Mouse (Mus musculus): Measurements from ENCODE around the gene Wwox.

Wwox gene

DNA sequence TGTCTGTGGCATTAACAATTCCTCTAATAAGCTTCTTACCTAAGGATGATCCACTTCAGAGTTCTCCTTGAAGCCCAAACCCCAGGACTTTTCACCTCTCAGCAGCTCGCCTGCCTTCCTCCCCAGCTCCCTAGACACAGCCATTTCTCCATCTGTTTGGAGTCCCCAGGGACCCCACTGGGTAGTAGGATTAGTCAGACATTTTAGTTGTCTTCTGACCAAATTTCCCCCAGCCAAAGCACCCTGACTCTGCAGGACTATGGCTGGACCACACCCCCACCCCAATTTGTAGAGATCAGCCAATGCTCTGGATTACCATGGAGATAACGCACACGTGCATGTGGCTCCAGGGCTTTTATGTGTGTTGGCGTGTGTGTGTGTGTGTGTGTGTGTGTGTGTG is 451.8 kb downstream of the Wwox start:
- no peak for ATAC-seq (ENCODE audit: low TSS enrichment)

- ATAC-seq (ENCODE audit: low TSS enrichment): no peak
These were observed 458.0 kb downstream of the Wwox start for GRCm38 (mm10) chr8:114897432-114897831.

GRCm38 (mm10) chr8:114899157-114899556 is 459.7 kb downstream of the Wwox start:
- ATAC-seq (ENCODE audit: low TSS enrichment): no peak

DNA sequence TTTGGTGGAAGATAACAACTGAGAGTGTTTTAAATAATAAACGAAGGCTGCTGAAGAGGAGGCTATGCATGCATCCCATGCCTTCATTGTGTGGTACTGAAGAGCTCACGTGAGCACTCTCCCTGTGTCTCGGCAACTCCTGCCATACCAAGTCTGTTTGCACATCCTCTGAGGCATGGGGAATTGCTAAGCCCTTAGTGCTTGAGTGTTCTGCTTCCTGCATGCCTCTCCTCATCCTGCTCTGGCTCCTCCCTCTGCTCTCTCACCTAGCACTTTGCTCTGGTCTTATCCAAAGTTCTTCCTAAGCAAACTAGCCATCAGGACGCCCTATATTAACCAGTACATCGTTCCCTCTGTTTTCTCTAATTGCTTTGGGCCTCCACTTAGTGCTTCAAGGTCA is 463.1 kb downstream of the Wwox start:
- ATAC-seq (ENCODE audit: low TSS enrichment): no peak

DNA sequence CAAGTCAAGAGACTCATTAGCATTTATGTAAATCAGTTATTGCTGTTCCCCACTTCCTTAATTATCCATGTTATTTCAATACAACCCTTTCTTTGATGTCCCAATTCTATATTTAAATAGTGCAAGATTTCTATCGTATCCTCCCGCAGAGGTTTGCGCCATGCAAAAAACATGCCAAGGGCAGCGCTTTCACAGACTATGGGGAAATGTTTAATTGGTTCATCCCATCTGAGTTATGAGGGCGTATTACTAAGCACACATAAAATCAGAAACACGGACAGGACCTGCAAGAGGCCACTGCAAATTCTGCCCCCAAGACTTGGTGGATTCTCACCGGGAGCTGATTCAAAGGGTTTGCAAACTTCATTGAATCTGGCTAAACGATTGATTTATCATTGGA is 468.6 kb downstream of the Wwox start:
- no peak for ATAC-seq (ENCODE audit: low TSS enrichment)

GRCm38 (mm10) chr8:114908589-114908988 is 469.1 kb downstream of the Wwox start:
- no peak for ATAC-seq (ENCODE audit: low TSS enrichment)

- ATAC-seq (ENCODE audit: low TSS enrichment): no peak
These were observed 469.7 kb downstream of the Wwox start for GRCm38 (mm10) chr8:114909146-114909545.

DNA sequence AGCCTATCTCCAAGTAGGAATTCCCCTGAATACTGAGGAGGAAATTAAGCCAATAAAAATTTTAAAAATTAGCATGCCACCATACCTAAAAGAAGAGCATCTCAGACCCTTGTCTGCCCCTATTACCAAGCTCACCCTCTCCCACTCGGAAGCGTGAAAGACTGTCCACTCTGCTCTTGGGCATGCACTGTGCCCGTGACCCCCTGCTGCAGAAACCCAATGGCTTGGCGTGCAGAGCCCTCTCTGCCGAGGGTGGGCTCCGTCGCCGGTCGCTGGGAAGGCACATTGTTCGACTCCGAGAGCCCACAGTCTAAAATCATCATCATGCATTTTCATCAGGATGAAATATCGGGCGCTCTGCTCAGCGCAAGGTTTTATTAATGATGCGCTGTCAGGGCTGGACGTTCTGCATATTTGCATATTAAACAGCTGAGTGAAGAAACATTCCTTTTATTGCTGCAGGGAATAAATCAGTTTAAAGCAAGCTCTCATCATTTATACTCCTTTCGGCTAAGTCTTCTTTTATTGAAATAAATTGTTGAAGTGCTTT is 471.7 kb downstream of the Wwox start:
- no peak for ATAC-seq (ENCODE audit: low TSS enrichment)

DNA sequence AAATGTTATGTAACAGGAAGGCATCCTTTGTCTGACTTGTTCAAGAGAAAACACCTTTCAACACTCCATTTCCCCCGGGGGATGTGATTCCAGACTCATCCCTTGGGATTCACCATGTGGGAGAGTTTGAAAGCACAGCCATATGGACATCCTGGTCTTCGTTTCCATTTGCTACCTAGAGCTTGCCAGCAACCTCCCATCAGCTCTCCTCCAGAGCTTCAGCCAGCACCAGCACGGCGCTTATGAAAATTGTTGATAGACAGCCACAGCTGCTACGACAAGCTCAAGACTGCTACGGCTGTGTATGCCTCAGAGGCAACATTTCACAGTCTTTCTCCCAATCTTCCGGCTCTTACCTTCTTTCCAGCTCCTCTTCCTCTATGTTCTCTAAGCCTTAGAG is 484.2 kb downstream of the Wwox start:
- ATAC-seq (ENCODE audit: low TSS enrichment): peak; percentile 98

DNA sequence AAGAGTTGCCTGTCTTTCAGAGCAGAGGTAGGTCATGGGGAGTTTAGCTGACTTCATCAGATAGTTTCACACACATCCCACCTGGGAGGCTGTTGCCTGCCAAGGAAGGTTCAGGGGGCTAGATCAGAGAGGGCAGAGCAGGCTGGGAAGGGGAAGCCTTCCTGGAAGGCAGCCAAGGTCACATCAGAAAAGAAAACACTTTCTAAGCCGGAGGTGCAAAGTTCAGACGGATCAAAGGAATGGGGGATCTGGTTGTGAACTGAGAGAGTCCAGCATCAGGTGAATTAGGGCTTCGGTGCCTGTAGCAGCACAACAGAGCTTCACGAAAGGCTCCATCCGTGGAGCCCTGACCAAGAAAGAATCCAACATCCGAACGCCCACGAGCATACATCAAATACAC is 488.0 kb downstream of the Wwox start:
- no peak for ATAC-seq (ENCODE audit: low TSS enrichment)

- no peak for ATAC-seq (ENCODE audit: low TSS enrichment)
These were observed 488.5 kb downstream of the Wwox start for GRCm38 (mm10) chr8:114927917-114928316.

- ATAC-seq (ENCODE audit: low TSS enrichment): no peak
These were observed 490.1 kb downstream of the Wwox start for GRCm38 (mm10) chr8:114929597-114929996.

GRCm38 (mm10) chr8:114932071-114932630 is 492.7 kb downstream of the Wwox start:
- no peak for ATAC-seq (ENCODE audit: low TSS enrichment)

- ATAC-seq (ENCODE audit: low TSS enrichment): no peak
These were observed 493.8 kb downstream of the Wwox start for GRCm38 (mm10) chr8:114933248-114933647.

- ATAC-seq (ENCODE audit: low TSS enrichment): peak; percentile 88
These were observed 497.4 kb downstream of the Wwox start for GRCm38 (mm10) chr8:114936887-114937286.

DNA sequence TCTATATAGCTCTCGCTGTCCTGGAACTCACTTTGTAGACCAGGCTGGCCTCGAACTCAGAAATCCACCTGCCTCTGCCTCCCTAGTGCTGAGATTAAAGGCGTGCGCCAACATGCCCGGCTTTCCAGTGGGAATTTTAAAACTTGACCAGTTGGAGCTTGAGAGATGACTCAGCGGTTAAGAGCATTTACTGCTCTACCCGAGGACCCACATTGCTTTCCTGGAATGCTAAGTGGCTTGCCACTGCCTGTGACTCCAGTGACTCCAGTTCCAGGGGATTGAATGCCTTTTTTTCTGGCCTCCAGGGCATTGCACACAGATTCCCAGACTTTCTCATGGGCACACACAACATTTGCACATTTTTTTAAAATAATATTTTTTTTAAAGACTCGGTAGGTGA is 499.9 kb downstream of the Wwox start:
- ATAC-seq (ENCODE audit: low TSS enrichment): no peak

DNA sequence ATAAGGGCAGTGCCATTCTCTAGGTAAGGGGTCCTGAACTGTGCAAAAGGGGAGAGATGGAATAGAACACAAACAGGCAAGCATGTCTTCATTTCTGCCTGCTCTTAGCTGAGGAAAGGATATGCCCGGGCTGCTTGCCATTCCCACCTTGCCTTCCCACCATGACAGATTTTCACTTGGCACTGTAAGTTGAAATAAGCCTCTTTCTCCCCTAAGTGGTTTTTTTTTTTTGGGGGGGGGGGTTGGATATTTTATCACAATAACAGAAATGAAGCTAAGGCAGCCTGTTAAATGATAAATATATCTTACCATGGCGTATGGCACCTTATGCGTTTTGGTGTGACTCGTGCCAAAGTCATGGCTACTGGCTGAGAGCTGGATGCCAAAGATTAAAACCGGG is 501.6 kb downstream of the Wwox start:
- peak; percentile 9; the same call in 1 of the 2 replicates for ATAC-seq (ENCODE audit: low TSS enrichment)

DNA sequence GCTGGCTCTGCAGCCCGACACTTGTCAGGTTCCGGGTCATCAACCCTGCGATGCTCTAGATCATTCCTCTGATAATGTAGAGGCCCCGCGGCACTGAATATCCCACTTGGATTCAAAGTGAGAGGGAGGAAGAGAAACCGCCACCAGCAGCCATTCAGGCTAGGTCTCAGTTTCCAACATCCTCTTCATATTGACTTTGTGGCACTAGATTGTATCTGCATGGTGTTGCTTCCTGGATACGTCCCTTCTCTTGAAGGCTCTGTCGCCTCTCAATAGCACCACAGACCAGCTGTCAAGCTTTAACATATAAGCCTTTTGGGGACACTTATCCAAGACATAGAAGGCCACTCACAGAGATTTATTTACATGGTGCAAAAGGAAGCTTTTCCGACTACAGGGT is 502.2 kb downstream of the Wwox start:
- ATAC-seq (ENCODE audit: low TSS enrichment): no peak

DNA sequence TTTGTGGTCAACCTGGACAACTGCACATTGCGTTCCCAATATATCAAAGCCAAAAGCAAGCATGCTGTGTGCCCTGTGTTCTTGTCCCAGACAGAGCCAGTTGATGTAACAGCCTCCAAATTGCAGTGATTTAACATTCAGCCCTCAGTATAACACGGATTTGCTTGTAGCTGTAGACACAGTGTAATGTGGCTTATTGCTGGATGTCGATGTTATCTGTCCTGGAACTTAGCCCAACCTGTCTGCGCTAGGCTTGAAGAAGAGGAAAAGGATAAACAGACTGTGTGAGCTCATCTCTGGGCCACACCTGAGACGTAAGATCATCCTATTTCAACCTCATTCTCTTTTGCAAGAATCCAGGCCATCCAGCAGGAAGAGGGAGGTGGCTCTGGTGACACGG is 508.5 kb downstream of the Wwox start:
- ATAC-seq (ENCODE audit: low TSS enrichment): no peak

DNA sequence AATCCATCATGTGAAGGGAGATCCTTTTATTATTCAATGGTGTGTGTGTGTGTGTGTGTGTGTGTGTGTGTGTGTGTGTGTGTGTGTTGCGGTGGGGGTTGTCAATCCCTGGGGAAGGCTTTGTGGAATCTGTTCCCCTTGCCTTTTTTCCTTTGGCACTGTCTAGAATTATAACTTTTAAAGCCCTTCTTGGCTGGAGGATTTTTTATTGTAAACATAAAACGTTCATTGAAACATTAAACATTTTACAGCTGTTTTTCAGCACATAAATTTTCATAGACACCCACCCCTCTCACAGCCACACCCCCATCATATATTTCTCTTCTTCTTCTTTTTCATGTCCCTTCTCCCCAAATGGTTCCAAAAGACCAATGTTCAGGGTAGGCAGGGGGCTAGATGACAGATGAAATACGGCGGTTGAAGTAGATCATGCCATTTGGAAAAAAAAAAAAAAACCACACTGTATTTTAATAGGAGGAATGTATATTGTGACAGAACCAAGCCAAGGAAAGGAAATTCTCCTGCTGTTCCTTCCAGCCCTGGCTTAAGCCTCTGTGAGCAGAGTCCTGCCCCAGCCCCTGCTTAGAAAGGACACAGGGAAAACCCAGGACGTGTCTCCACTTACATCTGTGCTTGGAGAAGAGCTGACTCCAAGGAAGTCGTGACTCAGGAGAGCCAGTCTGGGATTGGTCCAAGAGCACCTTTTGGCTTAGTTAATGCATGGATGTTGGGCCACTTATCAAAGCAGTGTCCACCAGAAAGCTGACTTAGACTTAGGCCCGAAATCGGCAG is 517.1 kb downstream of the Wwox start:
- no peak for ATAC-seq (ENCODE audit: low TSS enrichment)

DNA sequence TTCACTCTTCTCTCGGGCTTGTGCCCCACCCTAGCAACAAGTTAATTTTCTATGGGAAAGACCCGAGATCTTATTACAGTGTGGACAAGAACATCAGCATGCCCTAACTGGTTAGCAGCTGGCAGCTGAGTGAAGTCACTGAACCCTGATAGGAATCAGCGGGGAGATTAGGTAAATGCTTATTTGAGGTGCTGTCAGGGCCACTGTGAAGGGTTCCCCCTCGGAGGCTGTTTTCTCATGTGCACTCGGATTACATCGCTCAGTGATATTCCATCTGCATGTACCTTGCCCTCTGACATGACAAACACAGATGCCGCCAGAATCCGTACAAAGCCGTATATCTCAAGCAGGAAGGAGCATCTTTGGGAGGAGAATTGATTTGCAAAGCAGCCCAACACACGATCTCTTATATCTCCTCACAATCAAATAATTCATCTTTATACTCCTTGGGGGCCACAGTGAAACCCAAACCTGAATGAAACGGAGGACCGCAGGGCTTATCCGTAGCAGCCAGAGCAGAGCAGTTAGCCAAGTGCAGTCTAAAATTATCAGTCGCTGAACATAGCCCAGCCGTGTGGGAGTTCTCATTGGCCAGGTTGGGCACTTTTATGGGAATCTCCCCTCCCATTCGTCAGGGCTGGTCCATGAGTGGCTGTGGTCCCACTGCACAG is 519.1 kb downstream of the Wwox start:
- peak; percentile 55 for ATAC-seq (ENCODE audit: low TSS enrichment)

GRCm38 (mm10) chr8:114959406-114959805 is 520.0 kb downstream of the Wwox start:
- ATAC-seq (ENCODE audit: low TSS enrichment): no peak

GRCm38 (mm10) chr8:114962494-114962893 is 523.0 kb downstream of the Wwox start:
- ATAC-seq (ENCODE audit: low TSS enrichment): no peak

Data from frontal cortex, adult (tissue).